Mouse (Mus musculus) spleen, adult 2 months (tissue): ENCODE data around the gene Nr2f1. TPM values are rescaled to one million over a fixed set of nuclear protein-coding genes. Genes with fewer than 3 reads are reported as not detected.

Experiments used
- DNase-seq, 2 experiments: peaks; one replicate each; pipeline versions ENCODE4 v3.0.0 to v3.0.0-alpha.2; 2012 to 2021; ENCODE audit warnings: low spot score in 2 of 2, low read depth in 1 of 2
- H3K27ac ChIP-seq: fragments of 200-500 bp; 2 replicates; pipeline ENCODE4 v1.5.1; 2012; ENCODE audit warnings: low read length, inconsistent platforms; ENCODE audit not compliant: insufficient read depth
- H3K27me3 ChIP-seq: fragments of 200-500 bp; 2 replicates; pipeline ENCODE4 v1.6.1; 2012; ENCODE audit warnings: mild to moderate bottlenecking, moderate library complexity, low read length, inconsistent platforms; ENCODE audit not compliant: control insufficient read depth, insufficient read depth
- H3K36me3 ChIP-seq: fragments of 200-500 bp; 2 replicates; pipeline ENCODE4 v1.6.1; 2012; ENCODE audit warnings: mild to moderate bottlenecking, low read length, inconsistent platforms; ENCODE audit not compliant: control insufficient read depth, insufficient read depth
- H3K4me1 ChIP-seq: fragments of 200-500 bp; 2 replicates; pipeline ENCODE4 v1.6.1; 2011; ENCODE audit warnings: inconsistent platforms; ENCODE audit not compliant: control insufficient read depth, insufficient read depth, insufficient read length
- H3K4me3 ChIP-seq: fragments of 200-500 bp; 2 replicates; pipeline ENCODE4 v1.5.1; 2011; ENCODE audit warnings: mild to moderate bottlenecking, inconsistent platforms; ENCODE audit not compliant: insufficient read depth, insufficient read length; ENCODE audit errors: extremely low read depth
- CTCF ChIP-seq: fragments of 200-500 bp; IDR thresholded peaks from 2 replicates; pipeline ENCODE4 v1.5.1; 2011; ENCODE audit warnings: mild to moderate bottlenecking, inconsistent platforms; ENCODE audit not compliant: insufficient read depth, insufficient read length, insufficient replicate concordance; ENCODE audit errors: extremely low read depth
- POLR2A ChIP-seq: fragments of 200-500 bp; IDR thresholded peaks from 2 replicates; pipeline ENCODE4 v1.6.1; 2011; ENCODE audit warnings: low read depth, low read length, inconsistent platforms
- WGBS: fragments of 180-500 bp; shearing (Covaris S2); methylation state at CpG from one replicate; pipeline ENCODE4 v1.1.7; 2018; 5-methylcytosine and 5-hydroxymethylcytosine counted together
- polyA plus RNA-seq: library from polyadenylated mRNA; depleted of rRNA; stranded (reverse); fragments of >200 nt; gene quantifications from 2 replicates; pipeline ENCODE4 v1.2.3, GENCODE M21; 2012; rRNA removed

Gene Nr2f1
- polyA plus RNA-seq, 1 experiment: 4.0 TPM

DNA sequence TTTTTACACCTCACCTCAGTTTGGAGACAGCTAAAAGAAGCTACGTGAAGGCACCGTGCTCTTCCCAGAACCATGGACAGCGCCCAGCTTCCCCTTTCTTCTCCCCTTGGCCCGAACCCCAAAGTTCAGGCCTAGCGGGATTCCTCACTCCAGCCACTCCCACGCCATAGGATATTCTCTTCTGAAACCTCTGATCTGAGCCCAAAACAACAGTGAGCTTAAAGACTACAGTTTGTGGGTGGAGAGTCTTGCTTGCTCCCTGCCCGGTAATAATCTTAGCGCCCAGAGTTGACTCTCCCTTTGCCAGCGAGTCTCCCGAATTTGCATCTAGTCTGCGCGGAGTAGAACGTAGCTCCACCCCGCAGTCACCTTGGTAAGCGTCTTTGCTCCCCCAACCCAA is 28.2 kb downstream of the Nr2f1 start:
- WGBS: 6% methylated on average over 15 of the region's 15 CpGs
- no peak overlapping the region for H3K27ac ChIP-seq
- H3K4me1 ChIP-seq: no peaks in the 10 kb centered on the region
- H3K27me3 ChIP-seq: peaks cover 7% of the 10 kb centered on the region
- H3K36me3 ChIP-seq: no peaks in the 10 kb centered on the region
- TF ChIP-seq CTCF (no peak), POLR2A (no peak)
- no peak for DNase-seq
- H3K4me3 ChIP-seq: no peak overlapping the region

GRCm38 (mm10) chr13:78168166-78168565 is 31.4 kb downstream of the Nr2f1 start:
- TF ChIP-seq POLR2A: no peak
- no peak for TF ChIP-seq CTCF
- Histone ChIP-seq H3K36me3 (no peaks in the 10 kb centered on the region), H3K4me1 (peaks cover 5% of the 10 kb centered on the region; the same call in 1 of the 2 replicates), H3K27ac (no peak overlapping the region), H3K4me3 (no peak overlapping the region), H3K27me3 (peaks cover 8% of the 10 kb centered on the region)
- no peak for DNase-seq
- 68% methylated on average over 4 of the region's 4 CpGs for WGBS

DNA sequence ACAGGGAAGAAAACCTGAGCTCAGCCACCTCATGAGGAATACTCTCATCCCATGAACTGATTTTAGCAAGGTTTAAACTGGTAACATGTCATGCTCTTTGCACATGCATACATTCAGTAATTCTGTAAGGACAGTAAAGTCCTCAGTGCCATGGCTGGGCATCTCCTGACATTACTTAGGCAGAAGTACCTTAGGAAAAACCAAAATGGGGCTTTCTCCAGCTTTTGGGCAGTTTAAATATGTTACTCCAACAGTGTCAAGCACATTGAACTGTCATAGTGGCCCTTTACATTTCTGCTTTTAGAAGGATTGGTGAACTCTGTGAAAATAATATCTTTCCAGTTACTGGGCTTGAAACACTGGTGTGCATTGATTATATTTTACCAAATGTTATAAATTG is 34.6 kb downstream of the Nr2f1 start:
- Histone ChIP-seq H3K4me3 (no peak overlapping the region), H3K36me3 (no peaks in the 10 kb centered on the region), H3K27me3 (peaks cover 7% of the 10 kb centered on the region; the same call in 1 of the 2 replicates), H3K27ac (no peak overlapping the region), H3K4me1 (peaks cover 9% of the 10 kb centered on the region)
- TF ChIP-seq CTCF: no peak
- no peak for TF ChIP-seq POLR2A
- no peak for DNase-seq

GRCm38 (mm10) chr13:78163087-78163958 is 36.2 kb downstream of the Nr2f1 start:
- Histone ChIP-seq H3K4me3 (peak overlapping the region; percentile 54), H3K4me1 (peaks cover 9% of the 10 kb centered on the region), H3K36me3 (no peaks in the 10 kb centered on the region), H3K27ac (no peak overlapping the region), H3K27me3 (peaks cover 7% of the 10 kb centered on the region; the same call in 1 of the 2 replicates)
- 2% methylated on average over 86 of the region's 86 CpGs for WGBS
- TF ChIP-seq CTCF: no peak
- no peak for TF ChIP-seq POLR2A
- peak in 1 of 2 experiments; percentile 6 for DNase-seq

GRCm38 (mm10) chr13:78162149-78162548 is 37.4 kb downstream of the Nr2f1 start:
- H3K4me3 ChIP-seq: no peak overlapping the region
- DNase-seq: no peak
- H3K27ac ChIP-seq: no peak overlapping the region
- peaks cover 7% of the 10 kb centered on the region; the same call in 1 of the 2 replicates for H3K27me3 ChIP-seq
- TF ChIP-seq CTCF: no peak
- TF ChIP-seq POLR2A: no peak
- 59% methylated on average over 2 of the region's 2 CpGs for WGBS
- H3K4me1 ChIP-seq: peaks cover 9% of the 10 kb centered on the region
- no peaks in the 10 kb centered on the region for H3K36me3 ChIP-seq

GRCm38 (mm10) chr13:78157465-78157864 is 42.1 kb downstream of the Nr2f1 start:
- TF ChIP-seq POLR2A (no peak), CTCF (no peak)

More at GRCm38 (mm10) chr13:78157465-78157864, 42.1 kb downstream of the Nr2f1 start:
- H3K4me3 ChIP-seq: no peak overlapping the region
- no peaks in the 10 kb centered on the region for H3K4me1 ChIP-seq
- WGBS: 90% methylated on average over 5 of the region's 5 CpGs
- no peaks in the 10 kb centered on the region for H3K27me3 ChIP-seq
- no peak overlapping the region for H3K27ac ChIP-seq
- no peaks in the 10 kb centered on the region for H3K36me3 ChIP-seq
- DNase-seq: no peak

Other genes starting within 250 kb of the Nr2f1 start
- 0.28 and 0.55 TPM in 2 replicates for gene Pou5f2, start 174.9 kb downstream of the Nr2f1 start, polyA plus RNA-seq